In the genomic region with DNA sequence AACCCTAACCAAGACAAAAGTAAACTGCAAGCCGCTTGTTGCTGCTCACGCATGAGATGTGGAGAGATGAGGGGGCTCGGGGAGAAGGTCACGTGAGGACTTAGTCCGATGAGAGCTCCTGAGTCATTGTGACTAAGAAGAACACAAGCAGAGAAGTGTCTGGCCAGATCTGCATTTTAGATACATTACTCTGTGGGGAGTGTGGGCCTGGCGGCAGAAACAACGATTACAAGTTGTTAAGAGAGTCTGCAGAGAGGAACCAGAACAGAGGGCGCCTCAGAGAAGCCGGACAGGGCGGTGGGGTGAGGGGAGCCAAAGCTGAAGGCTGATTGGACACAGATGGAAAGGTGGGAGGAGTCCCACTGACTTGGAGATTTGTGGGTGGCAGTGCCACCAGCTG, we compare ENCODE assay signal across 10 mouse cellular contexts. TPM values are rescaled to one million over a fixed set of nuclear protein-coding genes. Genes with fewer than 3 reads are reported as not detected.
DNase-seq lines count a peak whose midpoint lies in the region; ATAC-seq and TF ChIP-seq lines count a peak whose summit lies in the region.
"Had no signal": no experiment of that assay in that cellular context is flagged by ENCODE, and none has a peak within 500 bp of the region (broad histone marks: within the 10 kb centered on the region; RNA-seq: fewer than 3 reads in every experiment).

No protein-coding gene starts in this region.

- H3K4me1 ChIP-seq in hindbrain, embryonic 10.5 days (replicated peaks): peaks cover 31% of the 10 kb centered on the region
- H3K4me1 ChIP-seq in hindbrain, postnatal 0 days (ENCODE audit: insufficient read depth, low read length): no peaks in the 10 kb centered on the region
- peaks cover 22% of the 10 kb centered on the region for H3K4me1 ChIP-seq in limb, embryonic 13.5 days

- 32% methylated on average over 10 of the region's 10 CpGs for WGBS in hindbrain, embryonic 10.5 days
- WGBS in hindbrain, postnatal 0 days: 37% methylated on average over 10 of the region's 10 CpGs
- 21% methylated on average over 10 of the region's 10 CpGs for WGBS in limb, embryonic 13.5 days

- H3K9me3 ChIP-seq in hindbrain, embryonic 10.5 days: no peaks in the 10 kb centered on the region
- H3K9me3 ChIP-seq in hindbrain, postnatal 0 days (ENCODE audit: low read length): no peaks in the 10 kb centered on the region
- H3K9me3 ChIP-seq in limb, embryonic 13.5 days: no peaks in the 10 kb centered on the region
- H3K9me3 ChIP-seq: liver, embryonic 15.5 days had no signal

- H3K4me2 ChIP-seq in hindbrain, postnatal 0 days (ENCODE audit: low read depth, low read length): no peak overlapping the region
- peak overlapping the region; percentile 22; the same call in 1 of the 2 replicates for H3K4me2 ChIP-seq in limb, embryonic 13.5 days (replicated peaks)
- H3K4me2 ChIP-seq: liver, embryonic 15.5 days had no signal

- peak overlapping the region; percentile 18; the same call in 1 of the 2 replicates for H3K4me3 ChIP-seq in hindbrain, embryonic 10.5 days
- H3K4me3 ChIP-seq in hindbrain, postnatal 0 days (ENCODE audit: low read length): no peak overlapping the region
- no peak overlapping the region for H3K4me3 ChIP-seq in limb, embryonic 13.5 days
- H3K4me3 ChIP-seq: liver, embryonic 15.5 days had no signal

- 0 out of 2 replicates have a peak overlapping the region, but pooled peaks have one; percentile 16 for H3K27ac ChIP-seq in hindbrain, embryonic 10.5 days
- H3K27ac ChIP-seq in hindbrain, postnatal 0 days: no peak overlapping the region
- H3K27ac ChIP-seq in limb, embryonic 13.5 days: no peak overlapping the region
- H3K27ac ChIP-seq: liver, embryonic 15.5 days had no signal

- no peak overlapping the region for H3K9ac ChIP-seq in hindbrain, postnatal 0 days (replicated peaks; ENCODE audit: low read length)
- H3K9ac ChIP-seq in limb, embryonic 13.5 days: no peak overlapping the region
- H3K9ac ChIP-seq: liver, embryonic 15.5 days had no signal

- no peaks in the 10 kb centered on the region for H3K36me3 ChIP-seq in hindbrain, embryonic 10.5 days
- H3K36me3 ChIP-seq in hindbrain, postnatal 0 days (ENCODE audit: insufficient read depth, low read length): no peaks in the 10 kb centered on the region
- H3K36me3 ChIP-seq in limb, embryonic 13.5 days: no peaks in the 10 kb centered on the region
- H3K36me3 ChIP-seq: liver, embryonic 15.5 days had no signal

- H3K27me3 ChIP-seq in hindbrain, embryonic 10.5 days (ENCODE audit: insufficient read depth, poor library complexity, severe bottlenecking): peaks cover 24% of the 10 kb centered on the region
- H3K27me3 ChIP-seq in hindbrain, postnatal 0 days (ENCODE audit: insufficient read depth, low read length): no peaks in the 10 kb centered on the region
- H3K27me3 ChIP-seq in limb, embryonic 13.5 days: peaks cover 8% of the 10 kb centered on the region; the same call in 1 of the 2 replicates
- H3K27me3 ChIP-seq: liver, embryonic 15.5 days had no signal

- TF ChIP-seq CTCF in hindbrain, postnatal 0 days (IDR thresholded peaks at IDR 0.05; ENCODE audit: low read depth): no peak

- ATAC-seq in hindbrain, postnatal 0 days: no peak
- no peak for ATAC-seq in limb, embryonic 13.5 days (ENCODE audit: low FRiP score, low read depth)
- no peak for ATAC-seq in erythroblast, adult 5-6 weeks (replicated peaks; ENCODE audit: low FRiP score, poor library complexity, severe bottlenecking)

- DNase-seq in hindbrain, embryonic 10.5 days (ENCODE audit: low spot score): peak; percentile 16
- no peak for DNase-seq in hindbrain, postnatal 0 days (ENCODE audit: low spot score)
- DNase-seq in 416B (ENCODE audit: low read depth): peak; percentile 21
- DNase-seq in adrenal gland, adult (ENCODE audit: inconsistent age in 2 of 2, low spot score in 1 of 2): peak; percentile 55 to 70
- no peak for DNase-seq in layer of hippocampus, postnatal 10 days (ENCODE audit: low spot score in 2 of 2)
- no peak for DNase-seq in spleen, postnatal 36 days (ENCODE audit: low spot score in 2 of 2)

RNA-seq across cellular contexts. Expression of a gene that starts 2.7 kb away (rescaled TPM):
- polyA plus RNA-seq in hindbrain, embryonic 10.5 days (2016; fragmentation: Nextera tagmentation; extraction: Ambion mirVana): 1.9 and 2.7 TPM in 2 replicates
- total RNA-seq in hindbrain, postnatal 0 days (2014; rRNA removed): 1.0 and 1.5 TPM in 2 replicates
- 1.9 and 2.0 TPM in 2 replicates for polyA plus RNA-seq in hindbrain, postnatal 0 days (2015; fragmentation: Nextera tagmentation; extraction: Ambion mirVana)
- 1.2 and 1.4 TPM in 2 replicates for polyA plus RNA-seq in limb, embryonic 13.5 days (2015; fragmentation: Nextera tagmentation; extraction: Ambion mirVana)
- 1 to 10 TPM; 2.3 to 2.4 TPM for total RNA-seq in layer of hippocampus, postnatal 10 days (2021)
- 1.3 TPM in 1 of 2 replicates, not detected in the other for total RNA-seq in erythroblast, adult 5-6 weeks (2015; ENCODE audit: low replicate concordance)
- total RNA-seq in erythroblast, adult 5-6 weeks (2017; ENCODE audit: low replicate concordance): not detected in 2 replicates

RNA-seq across cellular contexts. Expression of a gene that starts 56.5 kb away (rescaled TPM):
- not detected in 2 replicates for polyA plus RNA-seq in hindbrain, embryonic 10.5 days (2016; fragmentation: Nextera tagmentation; extraction: Ambion mirVana)
- total RNA-seq in hindbrain, postnatal 0 days (2014; rRNA removed): 0.10 and 0.18 TPM in 2 replicates
- not detected in 2 replicates for polyA plus RNA-seq in hindbrain, postnatal 0 days (2015; fragmentation: Nextera tagmentation; extraction: Ambion mirVana)
- not detected in 2 replicates for polyA plus RNA-seq in limb, embryonic 13.5 days (2015; fragmentation: Nextera tagmentation; extraction: Ambion mirVana)
- not detected for total RNA-seq in layer of hippocampus, postnatal 10 days (2021)
- not detected in 2 replicates for total RNA-seq in erythroblast, adult 5-6 weeks (2015; ENCODE audit: low replicate concordance)
- not detected in 2 replicates for total RNA-seq in erythroblast, adult 5-6 weeks (2017; ENCODE audit: low replicate concordance)
- total RNA-seq: heart, adult 18-20 months had no signal
- polyA plus RNA-seq: liver, embryonic 15.5 days had no signal

Comparison
In these comparisons a context has a peak if more than half of its experiments do, and no peak if none do; other contexts are left out.
1. DNase-seq: peak in hindbrain, embryonic 10.5 days (single experiment), 416B (single experiment) and adrenal gland, adult (2 of 2); none in hindbrain, postnatal 0 days (single experiment), layer of hippocampus, postnatal 10 days (0 of 2) and spleen, postnatal 36 days (0 of 2).